Mouse (Mus musculus): ENCODE results near the gene Gm4175. TPM values are rescaled to one million over a fixed set of nuclear protein-coding genes. Genes with fewer than 3 reads are reported as not detected.
"Not testable (repeated sequence)": the region's sequence is repeated elsewhere in the genome, so short reads cannot be mapped to it uniquely, and the experiment has no call there.

The Gm4175 gene
- not detected in 2 replicates for polyA plus RNA-seq (2014; fragmentation: Nextera tagmentation; extraction: Ambion mirVana)

DNA sequence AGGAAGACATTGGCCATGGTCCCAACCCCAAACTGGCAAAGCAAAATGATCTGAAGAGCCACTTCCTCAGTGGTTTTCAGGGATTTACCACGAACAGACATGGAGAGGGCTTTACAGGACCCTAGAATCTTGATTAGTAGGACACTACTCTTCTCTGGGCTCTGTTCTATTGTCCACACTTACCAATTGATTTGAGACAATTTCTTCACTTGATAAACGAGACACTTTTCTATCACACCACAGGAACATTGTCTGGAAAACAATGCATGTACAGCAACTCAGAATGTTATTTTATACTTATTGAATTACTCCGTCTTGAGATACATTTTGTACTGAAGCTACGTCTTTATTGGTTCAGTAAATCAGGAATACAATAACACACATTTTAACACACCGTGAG lies at the start of gene Gm4175:
Gene Gm4175 (minus strand): TSS at position 101 of the 400 bp plus-strand sequence.
- H3K4me1 ChIP-seq (ENCODE audit: control insufficient read depth, insufficient read depth, low read length); ATAC-seq (ENCODE audit: low FRiP score); H3K36me3 ChIP-seq (ENCODE audit: control insufficient read depth, insufficient read depth, low read length); H3K27ac ChIP-seq (ENCODE audit: low read depth, low read length); H3K4me2 ChIP-seq; H3K27me3 ChIP-seq (ENCODE audit: control insufficient read depth, insufficient read depth, low read length); H3K9ac ChIP-seq (ENCODE audit: low read length); H3K4me3 ChIP-seq (ENCODE audit: low read depth, low read length); H3K9me3 ChIP-seq (ENCODE audit: control insufficient read depth, low read length); DNase-seq (ENCODE audit: low spot score, missing footprints): not testable (repeated sequence)
- WGBS, result no CpG with 5 or more reads among the region's 5 CpGs

DNA sequence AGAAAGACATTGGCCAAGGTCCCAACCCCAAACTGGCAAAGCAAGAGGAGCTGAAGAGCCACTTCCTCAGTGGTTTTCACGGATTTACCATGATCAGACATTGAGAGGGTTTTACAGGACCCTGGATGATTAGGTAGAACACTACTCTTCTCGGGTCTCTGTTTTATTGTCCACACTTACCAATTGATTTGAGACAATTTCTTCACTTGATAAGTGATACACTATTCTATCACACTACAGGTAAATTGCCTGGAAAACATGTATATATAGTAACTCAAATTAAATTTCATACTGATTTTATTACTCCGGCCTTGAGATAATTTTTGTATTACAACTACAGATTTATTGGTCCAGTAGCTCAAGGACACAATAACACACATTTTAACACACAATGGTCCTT lies 35.4 kb upstream of the Gm4175 start, which contains the start of gene Gm4177:
Gene Gm4177 (minus strand): TSS at position 101 of the 400 bp plus-strand sequence.
- H3K4me3 ChIP-seq (ENCODE audit: low read depth, low read length); H3K9ac ChIP-seq (ENCODE audit: low read length); H3K9me3 ChIP-seq (ENCODE audit: control insufficient read depth, low read length); H3K27ac ChIP-seq (ENCODE audit: low read depth, low read length); H3K36me3 ChIP-seq (ENCODE audit: control insufficient read depth, insufficient read depth, low read length); H3K27me3 ChIP-seq (ENCODE audit: control insufficient read depth, insufficient read depth, low read length); ATAC-seq (ENCODE audit: low FRiP score); H3K4me1 ChIP-seq (ENCODE audit: control insufficient read depth, insufficient read depth, low read length); DNase-seq (ENCODE audit: low spot score, missing footprints); H3K4me2 ChIP-seq: not testable (repeated sequence)
- no CpG with 5 or more reads among the region's 3 CpGs for WGBS

Other genes starting within 250 kb of the Gm4175 start
- not detected in 2 replicates for gene Vmn1r130, start 249.7 kb downstream of the Gm4175 start, polyA plus RNA-seq (2014; fragmentation: Nextera tagmentation; extraction: Ambion mirVana)
- not detected in 2 replicates for gene Vmn1r131, start 215.4 kb downstream of the Gm4175 start, polyA plus RNA-seq (2014; fragmentation: Nextera tagmentation; extraction: Ambion mirVana)
- gene Vmn1r132, start 147.4 kb downstream of the Gm4175 start, polyA plus RNA-seq (2014; fragmentation: Nextera tagmentation; extraction: Ambion mirVana), result not detected in 2 replicates
- gene Gm4177, start 35.3 kb upstream of the Gm4175 start, polyA plus RNA-seq (2014; fragmentation: Nextera tagmentation; extraction: Ambion mirVana), result not detected in 2 replicates
- gene Vmn1r135, start 70.9 kb upstream of the Gm4175 start, polyA plus RNA-seq (2014; fragmentation: Nextera tagmentation; extraction: Ambion mirVana), result not detected in 2 replicates
- gene Gm5725, start 82.8 kb upstream of the Gm4175 start, polyA plus RNA-seq (2014; fragmentation: Nextera tagmentation; extraction: Ambion mirVana), result not detected in 2 replicates
- not detected in 2 replicates for gene Gm5891, start 159.8 kb upstream of the Gm4175 start, polyA plus RNA-seq (2014; fragmentation: Nextera tagmentation; extraction: Ambion mirVana)
- not detected in 2 replicates for gene Vmn1r137, start 233.1 kb upstream of the Gm4175 start, polyA plus RNA-seq (2014; fragmentation: Nextera tagmentation; extraction: Ambion mirVana)